Mouse (Mus musculus): ENCODE data around the gene Arpc5l.
"Not testable (repeated sequence)": the region's sequence is repeated elsewhere in the genome, so short reads cannot be mapped to it uniquely, and the experiment has no call there.

Gene Arpc5l

GRCm38 (mm10) chr2:39007865-39008264 lies 2.7 kb downstream of the Arpc5l start:
- Histone ChIP-seq H3K27me3 (ENCODE audit: control insufficient read depth, insufficient read depth, low read length, poor library complexity, severe bottlenecking) (no peaks in the 10 kb centered on the region), H3K36me3 (ENCODE audit: control insufficient read depth, insufficient read depth, low read length, poor library complexity, severe bottlenecking) (peaks cover 4% of the 10 kb centered on the region)
- DNase-seq (ENCODE audit: low read depth, low spot score): peak; percentile 93

GRCm38 (mm10) chr2:39008350-39008851 lies 3.3 kb downstream of the Arpc5l start:
- DNase-seq (ENCODE audit: low read depth, low spot score): no peak
- Histone ChIP-seq H3K36me3 (ENCODE audit: control insufficient read depth, insufficient read depth, low read length, poor library complexity, severe bottlenecking) (peaks cover 7% of the 10 kb centered on the region), H3K27me3 (ENCODE audit: control insufficient read depth, insufficient read depth, low read length, poor library complexity, severe bottlenecking) (no peaks in the 10 kb centered on the region)

- DNase-seq (ENCODE audit: low read depth, low spot score): peak; percentile 93
- Histone ChIP-seq H3K36me3 (ENCODE audit: control insufficient read depth, insufficient read depth, low read length, poor library complexity, severe bottlenecking) (peaks cover 7% of the 10 kb centered on the region), H3K27me3 (ENCODE audit: control insufficient read depth, insufficient read depth, low read length, poor library complexity, severe bottlenecking) (no peaks in the 10 kb centered on the region)
Measured at GRCm38 (mm10) chr2:39008954-39009365, 3.8 kb downstream of the Arpc5l start.

DNA sequence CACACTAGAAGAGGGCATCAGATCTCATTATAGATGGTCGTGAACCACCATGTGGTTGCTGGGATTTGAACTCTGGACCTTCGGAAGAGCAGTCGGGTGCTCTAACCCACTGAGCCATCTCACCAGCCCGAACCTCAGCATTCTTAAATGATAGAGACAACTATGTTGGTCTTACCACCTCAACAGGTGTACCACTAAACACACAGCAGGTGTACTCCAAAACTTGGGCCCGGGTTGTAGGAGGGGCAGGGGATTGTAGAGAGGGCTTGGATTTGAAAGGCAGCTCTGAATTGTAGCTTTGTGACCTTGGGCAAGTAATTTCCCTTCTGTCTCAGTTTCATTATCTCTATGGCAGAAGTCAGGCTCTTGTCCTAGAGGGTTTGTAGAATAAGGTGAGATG lies 5.0 kb downstream of the Arpc5l start:
- DNase-seq (ENCODE audit: low read depth, low spot score); H3K27me3 ChIP-seq (ENCODE audit: control insufficient read depth, insufficient read depth, low read length, poor library complexity, severe bottlenecking): not testable (repeated sequence)
- H3K36me3 ChIP-seq (ENCODE audit: control insufficient read depth, insufficient read depth, low read length, poor library complexity, severe bottlenecking): peaks cover 15% of the 10 kb centered on the region

DNA sequence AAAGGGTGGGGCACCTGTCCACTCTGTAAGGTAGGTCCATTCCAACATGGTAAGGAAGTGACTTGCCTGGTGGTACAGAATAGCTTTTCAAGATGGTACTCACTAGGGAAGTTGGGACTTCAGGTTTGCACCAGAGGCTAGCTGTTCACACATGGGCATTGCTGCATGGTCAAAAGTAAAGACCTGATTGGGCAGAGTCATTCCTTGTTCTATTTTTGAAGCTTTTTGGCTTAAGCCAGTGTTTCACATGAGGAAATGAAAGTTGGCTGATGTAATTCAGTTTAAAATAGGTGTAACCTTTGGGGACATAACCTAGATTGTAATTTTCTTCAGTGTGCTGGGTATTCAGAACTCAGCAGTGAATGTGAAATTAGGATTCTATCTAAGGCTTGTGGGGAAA lies 6.1 kb downstream of the Arpc5l start:
- DNase-seq (ENCODE audit: low read depth, low spot score): peak; percentile 83
- Histone ChIP-seq H3K36me3 (ENCODE audit: control insufficient read depth, insufficient read depth, low read length, poor library complexity, severe bottlenecking) (peaks cover 20% of the 10 kb centered on the region), H3K27me3 (ENCODE audit: control insufficient read depth, insufficient read depth, low read length, poor library complexity, severe bottlenecking) (no peaks in the 10 kb centered on the region)

- H3K27me3 ChIP-seq (ENCODE audit: control insufficient read depth, insufficient read depth, low read length, poor library complexity, severe bottlenecking): no peaks in the 10 kb centered on the region
- DNase-seq (ENCODE audit: low read depth, low spot score): no peak
- H3K36me3 ChIP-seq (ENCODE audit: control insufficient read depth, insufficient read depth, low read length, poor library complexity, severe bottlenecking): peaks cover 20% of the 10 kb centered on the region
Measured at GRCm38 (mm10) chr2:39011971-39012370, 6.8 kb downstream of the Arpc5l start.

DNA sequence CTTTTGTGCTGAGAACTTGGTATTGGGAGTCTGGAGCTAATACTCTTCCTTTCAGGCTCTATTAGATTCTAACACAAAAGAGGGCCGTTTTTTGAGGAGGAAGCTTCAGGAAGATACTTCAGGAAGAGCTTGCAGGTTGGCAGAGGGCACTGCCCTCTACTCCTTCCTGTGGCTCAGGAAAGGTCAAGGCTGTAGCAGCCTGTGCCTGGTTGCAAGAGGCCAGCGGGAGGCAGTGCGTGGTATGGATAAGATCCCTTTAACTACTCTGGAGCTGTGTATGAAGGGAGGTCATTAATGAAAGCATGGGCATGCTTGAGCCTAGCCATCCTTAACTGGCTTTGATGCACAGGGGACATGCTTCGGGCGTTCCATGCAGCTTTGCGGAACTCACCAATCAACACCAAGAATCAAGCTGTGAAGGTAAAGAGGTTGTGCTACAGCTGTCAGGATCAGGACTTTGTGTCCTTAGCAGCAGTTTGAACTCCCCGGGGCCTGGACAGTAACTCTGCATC lies 7.7 kb downstream of the Arpc5l start:
- Histone ChIP-seq H3K36me3 (ENCODE audit: control insufficient read depth, insufficient read depth, low read length, poor library complexity, severe bottlenecking) (peaks cover 20% of the 10 kb centered on the region), H3K27me3 (ENCODE audit: control insufficient read depth, insufficient read depth, low read length, poor library complexity, severe bottlenecking) (no peaks in the 10 kb centered on the region)
- DNase-seq (ENCODE audit: low read depth, low spot score): no peak

DNA sequence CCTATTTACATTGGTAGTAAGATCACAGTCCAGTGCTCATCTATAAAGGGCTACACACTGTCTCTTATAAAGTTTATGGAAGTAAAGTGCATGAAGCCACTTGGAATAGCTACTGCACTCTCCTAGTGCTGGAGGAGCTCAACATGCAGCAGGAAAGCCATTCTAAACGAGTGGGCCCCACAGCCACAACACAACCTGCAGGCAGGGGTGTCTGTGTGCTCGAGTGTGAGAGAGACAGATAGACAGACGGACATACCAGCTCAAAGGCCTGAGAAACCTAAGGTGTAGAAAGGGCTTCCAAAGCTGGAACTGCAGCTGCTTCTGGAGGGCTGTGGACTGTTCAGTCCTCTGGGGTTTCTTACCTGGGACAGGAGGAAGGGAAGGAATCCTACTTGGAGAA lies 11.4 kb downstream of the Arpc5l start:
- no peak for DNase-seq (ENCODE audit: low read depth, low spot score)
- peaks cover 25% of the 10 kb centered on the region for H3K36me3 ChIP-seq (ENCODE audit: control insufficient read depth, insufficient read depth, low read length, poor library complexity, severe bottlenecking)
- no peaks in the 10 kb centered on the region for H3K27me3 ChIP-seq (ENCODE audit: control insufficient read depth, insufficient read depth, low read length, poor library complexity, severe bottlenecking)

DNA sequence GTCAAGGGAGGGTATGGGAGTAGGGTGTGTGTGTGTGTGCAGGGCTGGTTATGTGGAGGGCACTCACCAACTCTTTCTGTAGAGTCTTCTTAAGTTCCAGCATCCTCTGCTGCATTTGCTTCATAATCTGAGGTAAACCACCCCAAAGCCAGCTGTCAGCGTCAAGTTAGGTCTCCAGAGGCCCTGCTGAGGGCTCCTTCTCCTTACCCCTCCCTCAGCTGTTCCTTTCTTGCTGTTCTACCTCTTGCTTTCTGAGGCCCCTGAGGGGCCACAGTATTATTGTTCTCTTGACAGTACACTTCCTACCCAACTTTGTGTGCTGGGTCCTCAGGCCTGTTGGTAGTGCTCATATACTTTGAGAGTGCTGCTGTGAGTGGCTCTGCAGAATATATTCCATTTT lies 14.9 kb downstream of the Arpc5l start:
- DNase-seq (ENCODE audit: low read depth, low spot score): no peak
- Histone ChIP-seq H3K27me3 (ENCODE audit: control insufficient read depth, insufficient read depth, low read length, poor library complexity, severe bottlenecking) (no peaks in the 10 kb centered on the region), H3K36me3 (ENCODE audit: control insufficient read depth, insufficient read depth, low read length, poor library complexity, severe bottlenecking) (peaks cover 12% of the 10 kb centered on the region)

- Histone ChIP-seq H3K27me3 (ENCODE audit: control insufficient read depth, insufficient read depth, low read length, poor library complexity, severe bottlenecking) (no peaks in the 10 kb centered on the region), H3K36me3 (ENCODE audit: control insufficient read depth, insufficient read depth, low read length, poor library complexity, severe bottlenecking) (peaks cover 6% of the 10 kb centered on the region; the same call in 1 of the 2 replicates)
- DNase-seq (ENCODE audit: low read depth, low spot score): no peak
Measured at GRCm38 (mm10) chr2:39031611-39032010, 26.5 kb downstream of the Arpc5l start.

DNA sequence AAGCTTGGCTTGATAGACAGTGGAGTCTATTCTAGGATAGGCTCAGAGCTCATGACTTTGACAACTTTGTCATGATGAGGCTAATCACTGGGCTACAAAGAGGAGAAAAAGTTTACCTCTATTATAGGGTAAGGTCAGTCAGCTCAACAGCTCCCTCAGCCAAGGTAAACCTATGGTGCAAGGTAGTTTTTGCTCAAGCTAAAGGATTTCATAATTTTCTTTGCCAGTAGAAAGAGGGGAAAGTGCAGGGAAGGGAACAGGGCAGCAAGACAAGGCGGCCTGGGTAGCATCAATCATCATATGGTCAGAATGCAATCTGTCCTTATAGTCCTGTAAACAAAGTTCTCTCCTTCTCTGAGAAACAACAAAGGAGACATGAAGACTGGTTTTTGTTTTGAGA lies 35.1 kb downstream of the Arpc5l start:
- DNase-seq (ENCODE audit: low read depth, low spot score): no peak
- H3K27me3 ChIP-seq (ENCODE audit: control insufficient read depth, insufficient read depth, low read length, poor library complexity, severe bottlenecking): no peaks in the 10 kb centered on the region
- H3K36me3 ChIP-seq (ENCODE audit: control insufficient read depth, insufficient read depth, low read length, poor library complexity, severe bottlenecking): peaks cover 9% of the 10 kb centered on the region

- Histone ChIP-seq H3K27me3 (ENCODE audit: control insufficient read depth, insufficient read depth, low read length, poor library complexity, severe bottlenecking) (no peaks in the 10 kb centered on the region), H3K36me3 (ENCODE audit: control insufficient read depth, insufficient read depth, low read length, poor library complexity, severe bottlenecking) (peaks cover 11% of the 10 kb centered on the region; the same call in 1 of the 2 replicates)
- DNase-seq (ENCODE audit: low read depth, low spot score): no peak
Measured at GRCm38 (mm10) chr2:39048515-39048914, 43.4 kb downstream of the Arpc5l start.

GRCm38 (mm10) chr2:39064687-39065399 lies 59.7 kb downstream of the Arpc5l start:
- Histone ChIP-seq H3K36me3 (ENCODE audit: control insufficient read depth, insufficient read depth, low read length, poor library complexity, severe bottlenecking) (0 out of 2 replicates have a peak, but pooled peaks cover 2% of the 10 kb centered on the region), H3K27me3 (ENCODE audit: control insufficient read depth, insufficient read depth, low read length, poor library complexity, severe bottlenecking) (no peaks in the 10 kb centered on the region)
- DNase-seq (ENCODE audit: low read depth, low spot score): no peak
